Mouse (Mus musculus): ENCODE data around the gene Apoc3. TPM values are rescaled to one million over a fixed set of nuclear protein-coding genes. Genes with fewer than 3 reads are reported as not detected.

Apoc3 gene
- polyA plus RNA-seq, 1 experiment from 2014 or later: 590 TPM

- Histone ChIP-seq H3K27ac (ENCODE audit: low read length) (no peak overlapping the region), H3K4me1 (ENCODE audit: control insufficient read depth, insufficient read depth, low read length) (no peaks in the 10 kb centered on the region; the same call in 1 of the 2 replicates), H3K9me3 (ENCODE audit: control insufficient read depth, low read length) (no peaks in the 10 kb centered on the region), H3K4me3 (ENCODE audit: low read length) (no peak overlapping the region), H3K4me2 (ENCODE audit: low read depth, low read length) (no peak overlapping the region), H3K9ac (ENCODE audit: low read depth, low read length) (no peak overlapping the region), H3K27me3 (replicated peaks; ENCODE audit: control insufficient read depth, insufficient read depth, low read length) (no peaks in the 10 kb centered on the region), H3K36me3 (ENCODE audit: control insufficient read depth, insufficient read depth, low read length) (no peaks in the 10 kb centered on the region)
- WGBS: 81% methylated on average over 6 of the region's 6 CpGs
- no peak for ATAC-seq
These were observed 23.7 kb upstream of the Apoc3 start for GRCm38 (mm10) chr9:46259111-46259510.

GRCm38 (mm10) chr9:46257546-46257945 is 22.1 kb upstream of the Apoc3 start:
- Histone ChIP-seq H3K4me3 (ENCODE audit: low read length) (no peak overlapping the region), H3K36me3 (ENCODE audit: control insufficient read depth, insufficient read depth, low read length) (no peaks in the 10 kb centered on the region), H3K4me2 (ENCODE audit: low read depth, low read length) (no peak overlapping the region), H3K4me1 (ENCODE audit: control insufficient read depth, insufficient read depth, low read length) (no peaks in the 10 kb centered on the region; the same call in 1 of the 2 replicates), H3K9ac (ENCODE audit: low read depth, low read length) (0 out of 2 replicates have a peak overlapping the region, but pooled peaks have one; percentile 19), H3K27me3 (replicated peaks; ENCODE audit: control insufficient read depth, insufficient read depth, low read length) (no peaks in the 10 kb centered on the region), H3K9me3 (ENCODE audit: control insufficient read depth, low read length) (no peaks in the 10 kb centered on the region), H3K27ac (ENCODE audit: low read length) (no peak overlapping the region)
- no peak for ATAC-seq
- WGBS: 90% methylated on average over 3 of the region's 3 CpGs

- 74% methylated on average over 10 of the region's 10 CpGs for WGBS
- no peak overlapping the region for H3K4me3 ChIP-seq (ENCODE audit: low read length)
- ATAC-seq: no peak
These were observed 21.4 kb upstream of the Apoc3 start for GRCm38 (mm10) chr9:46256658-46257385.

GRCm38 (mm10) chr9:46256177-46256576 is 20.7 kb upstream of the Apoc3 start:
- ATAC-seq: no peak
- no peaks in the 10 kb centered on the region for H3K36me3 ChIP-seq (ENCODE audit: control insufficient read depth, insufficient read depth, low read length)
- no peaks in the 10 kb centered on the region; the same call in 1 of the 2 replicates for H3K4me1 ChIP-seq (ENCODE audit: control insufficient read depth, insufficient read depth, low read length)
- H3K4me3 ChIP-seq (ENCODE audit: low read length): no peak overlapping the region
- H3K9me3 ChIP-seq (ENCODE audit: control insufficient read depth, low read length): no peaks in the 10 kb centered on the region
- no peak overlapping the region for H3K27ac ChIP-seq (ENCODE audit: low read length)
- H3K27me3 ChIP-seq (replicated peaks; ENCODE audit: control insufficient read depth, insufficient read depth, low read length): no peaks in the 10 kb centered on the region
- no peak overlapping the region for H3K4me2 ChIP-seq (ENCODE audit: low read depth, low read length)
- no peak overlapping the region for H3K9ac ChIP-seq (ENCODE audit: low read depth, low read length)
- WGBS: 86% methylated on average over 7 of the region's 7 CpGs

More at GRCm38 (mm10) chr9:46256658-46257385, 21.4 kb upstream of the Apoc3 start:
- H3K36me3 ChIP-seq (ENCODE audit: control insufficient read depth, insufficient read depth, low read length): no peaks in the 10 kb centered on the region
- no peak overlapping the region for H3K9ac ChIP-seq (ENCODE audit: low read depth, low read length)
- no peak overlapping the region for H3K27ac ChIP-seq (ENCODE audit: low read length)
- no peaks in the 10 kb centered on the region for H3K27me3 ChIP-seq (replicated peaks; ENCODE audit: control insufficient read depth, insufficient read depth, low read length)
- H3K9me3 ChIP-seq (ENCODE audit: control insufficient read depth, low read length): no peaks in the 10 kb centered on the region
- H3K4me1 ChIP-seq (ENCODE audit: control insufficient read depth, insufficient read depth, low read length): no peaks in the 10 kb centered on the region; the same call in 1 of the 2 replicates
- no peak overlapping the region for H3K4me2 ChIP-seq (ENCODE audit: low read depth, low read length)

- Histone ChIP-seq H3K4me2 (ENCODE audit: low read depth, low read length) (peak overlapping the region; percentile 37), H3K4me3 (ENCODE audit: low read length) (no peak overlapping the region), H3K27ac (ENCODE audit: low read length) (no peak overlapping the region), H3K36me3 (ENCODE audit: control insufficient read depth, insufficient read depth, low read length) (no peaks in the 10 kb centered on the region), H3K27me3 (replicated peaks; ENCODE audit: control insufficient read depth, insufficient read depth, low read length) (no peaks in the 10 kb centered on the region), H3K4me1 (ENCODE audit: control insufficient read depth, insufficient read depth, low read length) (peaks cover 17% of the 10 kb centered on the region; the same call in 1 of the 2 replicates), H3K9me3 (ENCODE audit: control insufficient read depth, low read length) (no peaks in the 10 kb centered on the region), H3K9ac (ENCODE audit: low read depth, low read length) (no peak overlapping the region)
- WGBS: 24% methylated on average over 11 of the region's 11 CpGs
- no peak for ATAC-seq
These were observed 11.4 kb upstream of the Apoc3 start for GRCm38 (mm10) chr9:46246752-46247324.

- Histone ChIP-seq H3K27ac (ENCODE audit: low read length) (peak overlapping the region; percentile 0; the same call in 1 of the 2 replicates), H3K27me3 (replicated peaks; ENCODE audit: control insufficient read depth, insufficient read depth, low read length) (no peaks in the 10 kb centered on the region), H3K9me3 (ENCODE audit: control insufficient read depth, low read length) (no peaks in the 10 kb centered on the region), H3K4me2 (ENCODE audit: low read depth, low read length) (peak overlapping the region; percentile 37; the same call in 1 of the 2 replicates), H3K9ac (ENCODE audit: low read depth, low read length) (peak overlapping the region; percentile 62), H3K4me3 (ENCODE audit: low read length) (peak overlapping the region; percentile 38; the same call in 1 of the 2 replicates), H3K4me1 (ENCODE audit: control insufficient read depth, insufficient read depth, low read length) (peaks cover 22% of the 10 kb centered on the region), H3K36me3 (ENCODE audit: control insufficient read depth, insufficient read depth, low read length) (no peaks in the 10 kb centered on the region)
- no peak for ATAC-seq
- 49% methylated on average over 8 of the region's 8 CpGs for WGBS
These were observed 8.1 kb upstream of the Apoc3 start for GRCm38 (mm10) chr9:46243584-46243983.

- Histone ChIP-seq H3K9me3 (ENCODE audit: control insufficient read depth, low read length) (no peaks in the 10 kb centered on the region), H3K4me2 (ENCODE audit: low read depth, low read length) (peak overlapping the region; percentile 37), H3K9ac (ENCODE audit: low read depth, low read length) (peak overlapping the region; percentile 62), H3K4me1 (ENCODE audit: control insufficient read depth, insufficient read depth, low read length) (peaks cover 25% of the 10 kb centered on the region), H3K27me3 (replicated peaks; ENCODE audit: control insufficient read depth, insufficient read depth, low read length) (no peaks in the 10 kb centered on the region), H3K36me3 (ENCODE audit: control insufficient read depth, insufficient read depth, low read length) (no peaks in the 10 kb centered on the region), H3K4me3 (ENCODE audit: low read length) (peak overlapping the region; percentile 38), H3K27ac (ENCODE audit: low read length) (peak overlapping the region; percentile 82)
- 61% methylated on average over 4 of the region's 4 CpGs for WGBS
- no peak for ATAC-seq
These were observed 7.7 kb upstream of the Apoc3 start for GRCm38 (mm10) chr9:46243122-46243521.

- no peaks in the 10 kb centered on the region for H3K36me3 ChIP-seq (ENCODE audit: control insufficient read depth, insufficient read depth, low read length)
- H3K4me3 ChIP-seq (ENCODE audit: low read length): peak overlapping the region; percentile 38
- WGBS: 48% methylated on average over 2 of the region's 2 CpGs
- peaks cover 27% of the 10 kb centered on the region for H3K4me1 ChIP-seq (ENCODE audit: control insufficient read depth, insufficient read depth, low read length)
- no peaks in the 10 kb centered on the region for H3K27me3 ChIP-seq (replicated peaks; ENCODE audit: control insufficient read depth, insufficient read depth, low read length)
- H3K9ac ChIP-seq (ENCODE audit: low read depth, low read length): peak overlapping the region; percentile 62
- ATAC-seq: peak; percentile 55
- peak overlapping the region; percentile 37; the same call in 1 of the 2 replicates for H3K4me2 ChIP-seq (ENCODE audit: low read depth, low read length)
- H3K9me3 ChIP-seq (ENCODE audit: control insufficient read depth, low read length): no peaks in the 10 kb centered on the region
- H3K27ac ChIP-seq (ENCODE audit: low read length): peak overlapping the region; percentile 82
These were observed 6.4 kb upstream of the Apoc3 start for GRCm38 (mm10) chr9:46241818-46242217.

- H3K36me3 ChIP-seq (ENCODE audit: control insufficient read depth, insufficient read depth, low read length): no peaks in the 10 kb centered on the region
- H3K27ac ChIP-seq (ENCODE audit: low read length): peak within 1 kb of the TSS; percentile 82
- peak within 1 kb of the TSS; percentile 61 for H3K9ac ChIP-seq (ENCODE audit: low read depth, low read length)
- peaks cover 26% of the 10 kb centered on the region for H3K4me1 ChIP-seq (ENCODE audit: control insufficient read depth, insufficient read depth, low read length)
- WGBS: 52% methylated on average over 7 of the region's 7 CpGs
- H3K27me3 ChIP-seq (replicated peaks; ENCODE audit: control insufficient read depth, insufficient read depth, low read length): no peaks in the 10 kb centered on the region
- H3K4me3 ChIP-seq (ENCODE audit: low read length): peak within 1 kb of the TSS; percentile 38
- ATAC-seq: peak; percentile 68
- no peaks in the 10 kb centered on the region for H3K9me3 ChIP-seq (ENCODE audit: control insufficient read depth, low read length)
- H3K4me2 ChIP-seq (ENCODE audit: low read depth, low read length): no peak within 1 kb of the TSS
These were observed 5.2 kb upstream of the Apoc3 start, which contains the start of gene Apoa4 for GRCm38 (mm10) chr9:46240526-46241153. TSS of gene Apoa4 (plus strand) at chr9:46240696.
